Mouse (Mus musculus): Measurements from ENCODE around the gene Vmn2r16. TPM values are rescaled to one million over a fixed set of nuclear protein-coding genes. Genes with fewer than 3 reads are reported as not detected.

Gene Vmn2r16
- not detected in 2 replicates for polyA plus RNA-seq (2012; ENCODE audit: low replicate concordance)

DNA sequence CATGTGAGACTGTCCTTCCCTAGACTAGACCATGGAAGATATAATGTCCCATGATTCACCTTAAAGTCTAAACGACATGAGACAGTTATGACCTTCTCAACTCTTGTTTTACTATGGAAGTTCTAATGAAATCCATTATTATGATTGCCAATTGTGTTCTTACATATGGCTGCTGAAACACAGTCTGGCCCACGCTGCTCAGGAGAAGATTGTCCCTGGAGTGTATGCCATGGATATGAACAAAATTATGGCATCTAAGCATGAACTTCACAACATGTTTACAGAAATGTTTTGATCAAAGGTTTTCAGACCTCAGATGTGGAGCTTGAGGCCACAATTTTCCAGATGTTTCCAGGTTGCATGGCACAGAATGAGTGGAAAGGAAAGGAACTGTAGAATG, at the start of gene Vmn2r16:
Gene Vmn2r16, plus strand, starts transcription at position 301 of the 400 bp plus-strand sequence.

DNA sequence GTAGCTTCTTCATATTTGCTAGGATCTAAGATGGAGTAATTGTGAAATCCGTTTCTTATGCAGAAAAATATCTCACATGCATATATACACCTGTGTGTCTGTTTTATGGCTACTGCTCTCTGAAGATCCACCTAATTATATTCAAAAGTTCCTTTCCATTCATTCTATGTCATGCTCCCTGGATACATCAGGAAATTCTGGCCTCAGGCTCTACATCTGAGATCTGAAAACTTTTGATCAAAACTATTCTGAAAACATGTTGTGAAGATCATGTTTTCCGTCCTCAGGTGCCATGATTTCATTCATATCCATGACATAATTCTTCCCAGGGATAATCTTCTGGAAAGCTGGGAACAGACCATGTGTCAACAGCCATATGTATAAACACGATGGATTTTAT, 32.4 kb upstream of the Vmn2r16 start, which contains the start of gene Vmn2r15:
Gene Vmn2r15, minus strand, starts transcription at position 101 of the 400 bp plus-strand sequence.

GRCm38 (mm10) chr5:109419388-109419787, 89.4 kb downstream of the Vmn2r16 start, which contains the start of gene Vmn2r17:
Vmn2r17 (plus strand) TSS chr5:109419688.

Other genes starting within 250 kb of the Vmn2r16 start
- gene Vmn2r12, start 232.2 kb upstream of the Vmn2r16 start, polyA plus RNA-seq (2012; ENCODE audit: low replicate concordance) = not detected in 2 replicates
- not detected in 2 replicates for gene Vmn2r13, start 138.0 kb upstream of the Vmn2r16 start, polyA plus RNA-seq (2012; ENCODE audit: low replicate concordance)
- not detected in 2 replicates for gene Vmn2r14, start 105.5 kb upstream of the Vmn2r16 start, polyA plus RNA-seq (2012; ENCODE audit: low replicate concordance)
- not detected in 2 replicates for gene Vmn2r15, start 32.5 kb upstream of the Vmn2r16 start, polyA plus RNA-seq (2012; ENCODE audit: low replicate concordance)
- gene Vmn2r17, start 89.5 kb downstream of the Vmn2r16 start, polyA plus RNA-seq (2012; ENCODE audit: low replicate concordance) = not detected in 2 replicates
- 149 and 442 TPM in 2 replicates for gene Crlf2, start 228.8 kb downstream of the Vmn2r16 start, polyA plus RNA-seq (2012; ENCODE audit: low replicate concordance)

All from hematopoietic multipotent progenitor cell, adult 10-12 weeks (in vitro differentiated cells).